9 mouse cellular contexts compared by ENCODE assay signal in the genomic region with DNA sequence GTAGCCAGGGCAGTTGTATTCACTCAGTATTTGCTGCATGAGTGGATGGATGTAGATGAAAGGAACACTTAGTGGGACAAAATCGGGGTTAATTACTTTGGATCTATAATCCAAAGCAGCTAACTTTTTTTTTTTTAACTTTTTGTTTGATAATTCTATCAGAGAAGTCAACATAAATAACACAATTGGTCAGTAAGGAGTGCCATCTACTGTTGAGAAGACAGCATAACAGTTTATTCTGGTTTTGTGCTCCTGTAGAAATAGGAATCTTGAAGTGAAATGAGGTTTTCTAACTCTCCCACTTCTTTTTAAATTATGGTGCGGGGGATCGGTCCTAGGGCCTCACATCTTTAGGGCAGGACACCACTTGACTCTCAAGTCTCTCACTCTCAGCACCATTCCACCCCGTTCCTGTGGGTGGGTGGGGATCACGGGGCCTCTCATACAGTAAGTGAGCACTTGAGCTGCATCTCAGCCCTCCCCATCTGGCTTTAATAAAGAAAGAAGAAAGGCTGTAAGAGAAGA.
DNase-seq lines count a peak whose midpoint lies in the region; ATAC-seq and TF ChIP-seq lines count a peak whose summit lies in the region.
"Had no signal": no experiment of that assay in that cellular context is flagged by ENCODE, and none has a peak within 500 bp of the region (broad histone marks: within the 10 kb centered on the region; RNA-seq: fewer than 3 reads in every experiment).

No protein-coding gene starts in this region.

- no peak for TF ChIP-seq POLR2A in kidney, adult 2 months (IDR thresholded peaks at IDR 0.05; ENCODE audit: low read depth, low read length)
- TF ChIP-seq POLR2A in MEL (IDR thresholded peaks at IDR 0.05; ENCODE audit: control insufficient read depth in 1 of 2, insufficient read depth in 1 of 2, low read depth in 1 of 2, low read length in 2 of 2, poor library complexity in 1 of 2) = no peak

- no peaks in the 10 kb centered on the region for H3K36me3 ChIP-seq in kidney, adult 2 months (ENCODE audit: control insufficient read depth, insufficient read depth, low read length)
- H3K36me3 ChIP-seq in MEL (ENCODE audit: control insufficient read depth in 1 of 2, insufficient read depth in 2 of 2, low read length in 2 of 2) = peaks cover 0 to 11% of the 10 kb centered on the region in 2 experiments; a peak in 2 of 4 replicates
- H3K36me3 ChIP-seq in limb, embryonic 11.5 days (ENCODE audit: control insufficient read depth, insufficient read depth, low read length) = no peaks in the 10 kb centered on the region

- no peaks in the 10 kb centered on the region for H3K79me2 ChIP-seq in MEL (ENCODE audit: control insufficient read depth, insufficient read depth, low read length, poor library complexity)

- no peak overlapping the region for H3K4me2 ChIP-seq in limb, embryonic 11.5 days (ENCODE audit: low read depth, severe bottlenecking)

- peak; percentile 41 for DNase-seq in kidney, adult 2 months
- DNase-seq in kidney, adult 11 months = no peak
- peak; percentile 16 to 21 for DNase-seq in B cell, adult 2 months
- DNase-seq in MEL (ENCODE audit: low read depth, low spot score) = peak; percentile 67
- DNase-seq in limb, embryonic 11.5 days (ENCODE audit: low spot score) = peak; percentile 29
- no peak for DNase-seq in spleen, postnatal 4 days (ENCODE audit: low spot score in 2 of 2)
- no peak for DNase-seq in cerebellum, adult 9-11 months
- DNase-seq: heart, postnatal 4 days had no signal

- TF ChIP-seq RAD21 in MEL (IDR thresholded peaks at IDR 0.05; ENCODE audit: low read depth, low read length) = peak; percentile 92

- H3K9ac ChIP-seq in MEL (ENCODE audit: control insufficient read depth, low read depth, low read length, poor library complexity, severe bottlenecking) = no peak overlapping the region
- H3K9ac ChIP-seq in limb, embryonic 11.5 days (ENCODE audit: low read length) = no peak overlapping the region

- WGBS in kidney, adult 2 months = 55% methylated on average over 5 of the region's 5 CpGs
- 34% methylated on average over 5 of the region's 5 CpGs for WGBS in limb, embryonic 11.5 days

- TF ChIP-seq EP300 in MEL (IDR thresholded peaks at IDR 0.05; ENCODE audit: low read depth in 1 of 2, low read length in 2 of 2) = no peak

- no peak overlapping the region for H3K27ac ChIP-seq in kidney, adult 2 months (ENCODE audit: insufficient read depth, low read depth, low read length)
- H3K27ac ChIP-seq in MEL (ENCODE audit: control insufficient read depth, low read depth, low read length) = no peak overlapping the region
- no peak overlapping the region for H3K27ac ChIP-seq in limb, embryonic 11.5 days (replicated peaks; ENCODE audit: low read depth, low read length)

- no peaks in the 10 kb centered on the region for H3K9me3 ChIP-seq in MEL (replicated peaks; ENCODE audit: insufficient read depth, low read length)
- H3K9me3 ChIP-seq in limb, embryonic 11.5 days (ENCODE audit: control insufficient read depth, low read length) = no peaks in the 10 kb centered on the region

- ATAC-seq in limb, embryonic 11.5 days (ENCODE audit: insufficient number of reproducible peaks, low FRiP score, low TSS enrichment, low read depth) = no peak

- TF ChIP-seq CTCF in kidney, adult 2 months (conservative IDR thresholded peaks at IDR 0.05; ENCODE audit: insufficient read depth, insufficient read length, low read depth, low read length) = no peak
- peak in 2 of 3 experiments; percentile 49 to 88; a peak in 4 of 6 replicates for TF ChIP-seq CTCF in MEL (IDR thresholded peaks at IDR 0.05 in 2 of 3, conservative IDR thresholded peaks at IDR 0.05 in 1 of 3; ENCODE audit: control insufficient read depth in 1 of 3, insufficient read depth in 1 of 3, low read depth in 2 of 3, low read length in 3 of 3, poor library complexity in 1 of 3, severe bottlenecking in 1 of 3)

- no peaks in the 10 kb centered on the region for H3K4me1 ChIP-seq in kidney, adult 2 months (ENCODE audit: control insufficient read depth, insufficient read depth, low read length)
- peaks cover 7 to 11% of the 10 kb centered on the region in 2 experiments for H3K4me1 ChIP-seq in MEL (ENCODE audit: control insufficient read depth in 1 of 2, insufficient read depth in 2 of 2, low read length in 2 of 2)
- no peaks in the 10 kb centered on the region for H3K4me1 ChIP-seq in limb, embryonic 11.5 days (ENCODE audit: control insufficient read depth, insufficient read depth, low read length)

- H3K4me3 ChIP-seq in kidney, adult 2 months (ENCODE audit: insufficient read depth, low read depth, low read length) = no peak overlapping the region
- no peak overlapping the region for H3K4me3 ChIP-seq in MEL (ENCODE audit: control insufficient read depth in 1 of 2, insufficient read depth in 1 of 2, low read depth in 2 of 2, low read length in 2 of 2)
- H3K4me3 ChIP-seq in limb, embryonic 11.5 days (ENCODE audit: low read depth, low read length) = no peak overlapping the region
- H3K4me3 ChIP-seq: erythroblast, embryonic 14.5 days had no signal

- H3K27me3 ChIP-seq in kidney, adult 2 months (replicated peaks; ENCODE audit: control insufficient read depth, insufficient read depth, low read length) = no peaks in the 10 kb centered on the region
- H3K27me3 ChIP-seq in MEL (ENCODE audit: control insufficient read depth in 1 of 2, insufficient read depth in 2 of 2, low read length in 2 of 2) = no peaks in the 10 kb centered on the region
- no peaks in the 10 kb centered on the region for H3K27me3 ChIP-seq in limb, embryonic 11.5 days (ENCODE audit: control insufficient read depth, insufficient read depth, low read length)

TF ChIP-seq in MEL, 35 proteins besides CTCF, POLR2A, EP300 and RAD21:
- TF ChIP-seq ELF1 (IDR thresholded peaks at IDR 0.05; ENCODE audit: low read depth, low read length) (no peak), TCF12 (IDR thresholded peaks at IDR 0.05; ENCODE audit: low read depth, low read length) (no peak), RCOR1 (IDR thresholded peaks at IDR 0.05; ENCODE audit: low read depth, low read length) (no peak), MAFK (IDR thresholded peaks at IDR 0.05; ENCODE audit: borderline replicate concordance, low read depth, low read length) (no peak), SMC3 (IDR thresholded peaks at IDR 0.05; ENCODE audit: low read depth, low read length) (peak; percentile 71), ETS1 (IDR thresholded peaks at IDR 0.05; ENCODE audit: low read depth, low read length) (0 out of 2 replicates have a peak, but pooled peaks have one; percentile 18), ZKSCAN1 (IDR thresholded peaks at IDR 0.05; ENCODE audit: low read depth, low read length) (no peak), ZNF384 (IDR thresholded peaks at IDR 0.05; ENCODE audit: low read depth, low read length) (peak; percentile 90), ZC3H11A (IDR thresholded peaks at IDR 0.05; ENCODE audit: low read depth, low read length) (peak; percentile 61), JUND (IDR thresholded peaks at IDR 0.05; ENCODE audit: low read depth, low read length) (no peak), GATA1 (IDR thresholded peaks at IDR 0.05; ENCODE audit: low read depth, low read length) (0 out of 2 replicates have a peak, but pooled peaks have one; percentile 21), TAL1 (IDR thresholded peaks at IDR 0.05; ENCODE audit: low read length) (no peak), CHD2 (IDR thresholded peaks at IDR 0.05; ENCODE audit: low read length) (no peak), SIN3A (IDR thresholded peaks at IDR 0.05; ENCODE audit: low read length) (no peak)

Comparison
In these comparisons a context has a peak if more than half of its experiments do, and no peak if none do; other contexts are left out.
1. DNase-seq: peak in kidney, adult 2 months (single experiment), B cell, adult 2 months (2 of 2), MEL (single experiment) and limb, embryonic 11.5 days (single experiment); none in kidney, adult 11 months (single experiment), spleen, postnatal 4 days (0 of 2) and cerebellum, adult 9-11 months (single experiment).